Mouse (Mus musculus): ENCODE results near the gene Aifm1. TPM values are rescaled to one million over a fixed set of nuclear protein-coding genes. Genes with fewer than 3 reads are reported as not detected.

The Aifm1 gene
- total and polyA plus RNA-seq, 3 experiments, result 30.3 to 61.4 (median 32.7) TPM

DNA sequence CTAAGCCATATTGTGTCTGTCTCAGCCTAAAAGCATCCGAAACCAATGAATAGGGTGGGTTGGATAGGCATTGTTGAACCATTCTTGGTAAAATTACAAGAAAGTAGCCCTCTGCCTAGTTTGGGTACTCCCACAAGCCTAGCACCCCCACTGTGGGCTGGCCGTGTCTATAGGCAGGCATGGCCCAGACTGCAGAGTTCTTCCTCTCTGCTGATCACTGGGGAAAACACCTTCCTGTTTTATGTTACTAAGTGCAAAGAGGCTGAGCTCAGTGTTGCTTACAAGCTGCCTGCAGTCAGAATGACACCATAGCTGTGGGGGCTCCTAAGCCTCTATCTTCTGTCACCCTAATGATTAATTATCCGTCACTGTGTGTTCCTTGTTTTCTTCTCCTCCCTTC, 10.1 kb upstream of the Aifm1 start:
- Histone ChIP-seq H3K27ac (ENCODE audit: insufficient read depth, low read depth) (no peak overlapping the region), H3K79me2 (replicated peaks; ENCODE audit: control insufficient read depth, extremely low read depth, insufficient read depth, poor library complexity, severe bottlenecking) (no peaks in the 10 kb centered on the region), H3K9ac (ENCODE audit: insufficient read depth, low read depth) (no peak overlapping the region), H3K36me3 (replicated peaks in 1 of 2; ENCODE audit: control insufficient read depth in 1 of 2, insufficient read depth in 1 of 2, low read length in 1 of 2) (no peaks in the 10 kb centered on the region), H3K4me3 (replicated peaks in 1 of 3; ENCODE audit: low read depth in 2 of 3, low read length in 2 of 3, poor library complexity in 1 of 3) (no peak overlapping the region), H3K9me3 (replicated peaks; ENCODE audit: low read length) (no peaks in the 10 kb centered on the region), H3K27me3 (replicated peaks) (no peaks in the 10 kb centered on the region), H3K4me2 (ENCODE audit: insufficient read depth, low read depth, poor library complexity, severe bottlenecking) (no peak overlapping the region), H3K4me1 (ENCODE audit: control insufficient read depth in 1 of 2, insufficient read depth in 2 of 2) (peaks cover 0 to 21% of the 10 kb centered on the region in 2 experiments; a peak in 3 of 4 replicates)
- dilution Hi-C loops (cut with MboI; ENCODE audit: extremely low pct_ligation_motif_present, extremely low pct_unique_long_range_greater_than_20kb, low sequenced_read_pairs), result no loop called here
- TF ChIP-seq ZKSCAN1 (IDR thresholded peaks at IDR 0.05; ENCODE audit: borderline replicate concordance, low read depth, low read length) (no peak), MAX (IDR thresholded peaks at IDR 0.05; ENCODE audit: low read length) (no peak), MEF2A (IDR thresholded peaks at IDR 0.05; ENCODE audit: borderline replicate concordance, low read depth, low read length) (no peak), JUND (conservative IDR thresholded peaks at IDR 0.05; ENCODE audit: low read depth, low read length) (no peak), SIN3A (IDR thresholded peaks at IDR 0.05; ENCODE audit: low read length) (no peak), NRF1 (IDR thresholded peaks at IDR 0.05; ENCODE audit: low read depth, low read length) (no peak), MAZ (IDR thresholded peaks at IDR 0.05; ENCODE audit: low read depth, low read length) (no peak), CHD1 (IDR thresholded peaks at IDR 0.05; ENCODE audit: low read depth, low read length) (no peak), CTCF (conservative IDR thresholded peaks at IDR 0.05 in 1 of 2, IDR thresholded peaks at IDR 0.05 in 1 of 2; ENCODE audit: low read depth in 2 of 2, low read length in 2 of 2) (no peak), MXI1 (IDR thresholded peaks at IDR 0.05; ENCODE audit: low read depth, low read length) (no peak), ELF1 (IDR thresholded peaks at IDR 0.05; ENCODE audit: low read depth, low read length) (no peak), ZMIZ1 (IDR thresholded peaks at IDR 0.05; ENCODE audit: low read depth, low read length) (no peak)
- in situ Hi-C loops (cut with MboI; ENCODE audit: low pct_ligation_motif_present, low pct_unique_long_range_greater_than_20kb, low sequenced_read_pairs), result no loop called here
- DNase-seq (ENCODE audit: extremely low read depth), result peak; percentile 29

DNA sequence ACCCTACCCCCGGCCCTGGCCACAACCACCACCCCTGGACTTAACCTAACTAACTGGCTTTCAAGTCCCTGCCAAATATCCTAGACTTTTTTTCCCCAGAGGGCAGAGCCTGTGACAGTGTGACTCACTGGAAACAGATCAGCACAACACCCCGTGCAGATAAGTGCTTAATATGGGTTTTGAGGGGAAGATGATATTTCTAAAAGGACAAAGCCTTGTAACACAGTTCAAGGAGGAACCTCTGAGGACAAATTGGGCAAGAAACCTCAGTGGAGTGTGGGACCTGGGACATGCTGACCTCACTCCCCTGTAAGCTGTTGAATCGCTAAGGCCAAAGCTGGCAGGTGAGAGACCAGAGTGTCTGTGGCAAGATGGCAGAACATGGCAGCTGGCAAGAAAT, 8.3 kb upstream of the Aifm1 start:
- Histone ChIP-seq H3K4me1 (ENCODE audit: control insufficient read depth in 1 of 2, insufficient read depth in 2 of 2) (peaks cover 0 to 21% of the 10 kb centered on the region in 2 experiments; a peak in 3 of 4 replicates), H3K27me3 (replicated peaks) (no peaks in the 10 kb centered on the region), H3K4me3 (replicated peaks in 1 of 3; ENCODE audit: low read depth in 2 of 3, low read length in 2 of 3, poor library complexity in 1 of 3) (no peak overlapping the region), H3K79me2 (replicated peaks; ENCODE audit: control insufficient read depth, extremely low read depth, insufficient read depth, poor library complexity, severe bottlenecking) (no peaks in the 10 kb centered on the region), H3K4me2 (ENCODE audit: insufficient read depth, low read depth, poor library complexity, severe bottlenecking) (no peak overlapping the region), H3K36me3 (replicated peaks in 1 of 2; ENCODE audit: control insufficient read depth in 1 of 2, insufficient read depth in 1 of 2, low read length in 1 of 2) (no peaks in the 10 kb centered on the region), H3K9ac (ENCODE audit: insufficient read depth, low read depth) (no peak overlapping the region), H3K27ac (ENCODE audit: insufficient read depth, low read depth) (no peak overlapping the region), H3K9me3 (replicated peaks; ENCODE audit: low read length) (no peaks in the 10 kb centered on the region)
- TF ChIP-seq RAD21 (IDR thresholded peaks at IDR 0.05; ENCODE audit: low read depth, low read length), result no peak
- no peak for TF ChIP-seq MAFK (IDR thresholded peaks at IDR 0.05; ENCODE audit: insufficient replicate concordance, low read length)
- no peak for TF ChIP-seq EP300 (IDR thresholded peaks at IDR 0.05; ENCODE audit: low read length)
- no peak for DNase-seq (ENCODE audit: extremely low read depth)
- dilution Hi-C loops (cut with MboI; ENCODE audit: extremely low pct_ligation_motif_present, extremely low pct_unique_long_range_greater_than_20kb, low sequenced_read_pairs) (no loop called here), in situ Hi-C loops (cut with MboI; ENCODE audit: low pct_ligation_motif_present, low pct_unique_long_range_greater_than_20kb, low sequenced_read_pairs) (no loop called here)
